Mouse (Mus musculus) c-Kit-positive CD71-positive TER-119-negative erythroid progenitor cells, embryonic 14.5 days (primary cell): ENCODE results near the gene Dio1.
A peak's percentile ranks its signal among the peaks of the same experiment; 100 is the strongest.

Experiments used
- DNase-seq: peaks from one replicate; pipeline ENCODE4 v3.0.0-alpha.2; 2013; ENCODE audit warnings: low read depth

Gene Dio1

GRCm38 (mm10) chr4:107300902-107301555 lies 5.9 kb downstream of the Dio1 start:
- DNase-seq, result no peak

DNA sequence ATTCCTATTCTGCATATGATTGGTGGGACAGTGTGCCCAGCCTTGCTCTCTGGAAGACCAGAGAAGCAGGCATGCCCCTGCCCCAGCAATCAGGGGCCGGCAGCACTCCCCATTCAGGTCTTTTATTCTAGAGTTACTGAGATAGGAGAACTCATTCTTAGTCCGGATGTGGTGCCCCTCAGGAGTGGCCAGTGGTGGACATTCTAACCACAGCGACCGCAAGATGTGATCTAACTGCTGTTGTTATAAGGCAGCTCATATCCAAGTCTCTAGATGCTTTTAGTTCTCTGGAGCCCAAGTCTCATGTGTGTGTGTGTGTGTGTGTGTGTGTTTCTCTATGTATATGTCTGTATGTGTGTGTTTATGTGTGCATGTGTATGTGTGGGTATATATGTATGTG lies 6.6 kb downstream of the Dio1 start:
- DNase-seq, result no peak

DNA sequence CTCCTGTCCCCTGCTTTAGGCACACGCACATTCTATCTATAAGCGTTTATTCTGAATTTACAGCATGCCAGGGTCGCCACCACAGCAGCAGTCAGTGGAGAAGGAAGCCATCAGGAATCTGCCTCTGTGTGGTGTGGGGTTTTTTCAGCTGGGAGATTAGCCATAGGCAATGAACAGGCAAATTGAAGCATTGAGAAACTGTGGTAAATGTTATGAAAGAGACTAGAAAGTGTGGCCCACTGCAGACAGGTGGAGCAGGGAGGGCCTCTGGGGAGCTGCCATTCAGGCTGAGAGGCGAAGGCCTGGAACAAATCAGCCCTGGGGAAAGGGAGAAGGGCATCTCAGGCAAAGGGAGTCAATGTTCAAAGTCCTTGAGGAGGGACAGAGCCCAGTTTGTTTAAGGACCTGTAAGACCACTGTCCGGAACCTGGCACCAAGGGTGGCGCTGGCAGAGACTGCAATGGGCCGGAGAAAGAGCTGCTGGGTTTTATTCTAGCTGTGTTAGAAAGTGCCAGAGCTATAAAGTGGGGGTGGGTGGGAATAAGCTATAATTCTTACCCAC lies 7.1 kb downstream of the Dio1 start:
- no peak for DNase-seq

DNA sequence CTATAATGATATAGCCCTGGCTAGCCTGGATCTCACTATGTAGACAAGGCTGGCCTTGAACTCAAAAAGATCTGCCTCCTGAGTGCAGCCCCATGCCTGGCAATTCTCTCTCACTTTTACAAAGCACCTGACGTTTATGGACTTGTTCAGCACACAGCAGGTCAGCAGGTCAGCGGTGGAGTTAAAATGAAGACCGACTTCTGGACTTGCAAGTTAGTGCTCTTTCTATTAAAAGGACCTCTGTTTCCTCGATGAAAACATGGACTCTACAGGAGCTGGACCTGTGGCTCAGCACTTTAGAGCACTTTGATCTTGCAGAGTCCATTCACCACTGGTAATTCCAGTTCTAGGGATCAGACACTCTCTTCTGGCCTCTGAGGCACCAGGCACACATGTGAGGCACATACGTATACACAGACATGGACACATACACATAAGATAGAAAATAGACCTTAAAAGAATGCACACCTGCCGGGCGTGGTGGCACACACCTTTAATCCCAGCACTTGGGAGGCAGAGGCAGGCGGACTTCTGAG lies 8.8 kb downstream of the Dio1 start:
- no peak for DNase-seq

GRCm38 (mm10) chr4:107292273-107292662 lies 14.7 kb downstream of the Dio1 start:
- no peak for DNase-seq

DNA sequence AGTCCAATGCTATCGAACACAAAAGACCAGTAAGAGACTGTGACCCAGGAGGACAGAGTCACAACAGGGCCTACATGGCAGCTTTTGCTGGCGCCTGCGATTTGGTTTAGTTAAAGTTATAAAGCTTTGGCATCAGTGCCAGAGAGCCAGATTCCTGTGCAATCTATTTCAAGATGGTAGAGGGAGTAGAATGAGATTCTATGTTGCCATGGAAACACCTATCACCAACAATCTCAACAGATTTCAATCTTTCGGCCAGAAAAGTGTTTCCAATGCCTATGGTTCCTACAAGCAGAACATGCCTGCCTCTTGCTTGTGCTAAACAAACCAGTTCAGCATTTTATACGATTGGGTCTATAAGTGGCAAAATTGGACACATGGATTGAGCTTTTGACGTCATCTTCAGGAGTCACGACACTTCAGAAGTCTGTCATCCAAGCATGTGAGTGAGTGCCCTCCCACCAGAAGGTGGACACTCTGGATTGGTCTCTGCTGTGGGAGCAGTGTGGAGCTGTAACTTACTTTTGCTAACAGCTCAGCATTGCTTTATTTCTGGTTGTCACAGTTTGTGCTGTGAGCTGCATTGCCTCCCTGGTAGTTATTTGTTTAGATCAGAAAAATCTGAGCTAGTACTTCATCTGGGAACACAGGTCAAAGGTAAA lies 15.2 kb downstream of the Dio1 start:
- no peak for DNase-seq

DNA sequence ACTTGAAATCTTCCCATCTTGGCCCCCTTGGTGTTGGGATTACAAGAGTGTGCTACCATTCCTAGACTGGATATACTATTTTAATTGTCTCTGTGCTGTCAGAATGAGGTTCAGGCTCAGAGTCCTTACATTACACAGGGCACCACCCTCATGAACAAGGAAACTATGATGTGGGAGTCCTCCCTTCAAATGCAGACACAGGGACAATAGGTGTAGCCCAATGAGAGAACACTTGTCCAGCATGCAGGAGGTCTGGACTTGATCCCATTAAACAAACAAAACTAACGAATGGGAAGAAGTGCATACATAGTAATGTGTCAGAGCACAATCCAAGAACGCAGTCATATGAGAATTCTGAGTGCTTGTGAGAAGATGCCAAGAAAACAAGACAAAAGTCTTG lies 19.5 kb downstream of the Dio1 start:
- no peak for DNase-seq

DNA sequence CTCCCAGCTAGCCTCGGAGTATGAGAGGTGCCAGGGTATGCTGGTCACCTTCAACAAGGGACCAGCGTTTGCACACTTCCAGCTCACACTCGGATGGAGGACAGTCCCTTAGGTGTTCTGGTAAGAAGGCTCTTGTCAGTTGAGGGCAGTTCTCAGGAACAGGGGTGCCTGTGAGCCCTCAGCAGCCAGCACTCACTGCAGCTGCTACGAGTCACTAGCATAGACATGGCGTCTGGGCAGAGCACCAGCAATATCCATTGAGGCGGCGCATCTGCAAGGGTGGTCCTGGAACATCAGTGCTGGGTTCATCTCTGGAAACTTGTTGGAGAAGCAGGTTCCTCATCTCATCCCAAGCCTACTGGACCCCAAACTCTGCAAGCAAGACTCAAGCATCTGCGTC lies 20.6 kb downstream of the Dio1 start:
- no peak for DNase-seq

DNA sequence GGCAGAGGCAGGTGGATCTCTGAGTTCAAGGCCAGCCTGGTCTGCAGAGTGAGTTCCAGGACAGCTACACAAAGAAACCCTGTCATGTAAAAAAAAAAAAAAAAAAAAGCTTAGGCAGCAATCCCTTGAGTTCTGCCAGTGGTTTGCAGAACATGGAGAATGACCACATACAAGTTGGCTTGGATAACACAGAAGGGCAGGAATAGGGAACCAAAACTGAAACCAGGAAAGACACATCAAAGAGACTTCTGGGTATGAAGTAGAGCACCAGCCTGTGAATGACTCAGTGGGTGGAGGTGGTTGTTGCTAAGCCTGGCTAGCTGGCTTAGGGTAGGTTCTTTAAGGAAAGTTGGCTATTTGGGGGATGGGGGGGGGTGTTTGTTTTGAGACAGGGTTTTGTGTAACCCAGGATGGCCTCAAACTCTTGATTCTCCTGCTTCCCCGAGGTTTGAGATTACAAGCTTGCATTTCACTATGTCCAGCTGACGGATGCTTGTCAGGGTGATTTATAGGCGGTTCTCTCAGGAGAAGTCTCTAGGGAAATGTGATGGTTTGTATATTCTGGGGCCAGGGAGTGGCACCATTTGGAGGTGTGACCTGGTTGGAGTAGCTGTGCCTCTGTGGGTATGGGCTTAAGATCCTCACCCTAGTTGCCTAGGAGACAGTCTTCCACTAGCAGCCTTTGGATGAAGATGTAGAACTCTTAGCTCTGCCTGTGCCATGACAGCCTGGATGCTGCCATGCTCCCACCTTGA lies 21.3 kb downstream of the Dio1 start:
- DNase-seq, result no peak

GRCm38 (mm10) chr4:107280843-107281475 lies 26.0 kb downstream of the Dio1 start:
- no peak for DNase-seq

DNA sequence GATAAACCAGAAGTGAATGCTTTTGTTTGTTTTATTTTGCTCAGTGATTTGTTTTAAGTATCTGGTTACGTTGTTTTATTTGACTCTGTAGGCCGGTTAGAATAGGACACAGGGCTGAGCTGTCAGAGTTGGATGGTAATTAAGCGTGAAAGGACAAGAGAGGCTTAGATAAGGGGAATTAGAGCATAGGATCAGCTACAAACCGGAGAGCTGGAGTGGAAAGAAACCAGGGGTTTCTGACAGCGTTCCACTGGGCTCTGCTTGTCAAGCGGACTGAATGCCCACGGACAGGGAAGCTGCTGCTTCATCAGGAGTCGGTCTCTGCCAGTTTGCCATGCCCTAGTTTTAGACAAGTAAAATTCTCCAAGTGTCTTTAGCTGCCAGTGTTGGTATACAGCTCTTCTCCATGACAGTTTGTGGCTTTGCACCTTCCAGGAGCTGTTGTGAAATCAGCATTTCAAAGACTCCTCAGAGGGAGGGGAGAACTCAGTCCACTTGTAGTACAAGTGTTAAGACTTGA lies 28.7 kb downstream of the Dio1 start:
- DNase-seq, result no peak

DNA sequence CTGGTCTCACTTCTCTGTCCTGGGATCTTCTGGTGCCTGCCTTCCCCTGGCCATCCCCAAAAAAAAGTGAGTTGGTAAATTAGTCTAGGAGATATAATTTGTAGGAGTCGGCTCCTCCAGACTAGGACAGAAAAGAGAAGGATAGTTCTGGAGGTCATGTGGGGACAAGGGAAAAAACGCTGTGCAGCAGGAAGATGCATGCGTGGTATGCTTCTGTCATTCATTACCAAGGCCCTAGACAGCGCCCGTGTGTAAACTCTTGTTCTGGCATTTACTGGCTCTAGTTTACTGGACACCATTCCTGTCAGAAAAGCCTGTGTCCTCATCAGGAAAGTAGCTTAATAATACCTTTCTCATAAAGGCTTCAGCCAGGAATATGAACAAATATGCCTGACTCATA lies 32.5 kb downstream of the Dio1 start:
- DNase-seq, result no peak

DNA sequence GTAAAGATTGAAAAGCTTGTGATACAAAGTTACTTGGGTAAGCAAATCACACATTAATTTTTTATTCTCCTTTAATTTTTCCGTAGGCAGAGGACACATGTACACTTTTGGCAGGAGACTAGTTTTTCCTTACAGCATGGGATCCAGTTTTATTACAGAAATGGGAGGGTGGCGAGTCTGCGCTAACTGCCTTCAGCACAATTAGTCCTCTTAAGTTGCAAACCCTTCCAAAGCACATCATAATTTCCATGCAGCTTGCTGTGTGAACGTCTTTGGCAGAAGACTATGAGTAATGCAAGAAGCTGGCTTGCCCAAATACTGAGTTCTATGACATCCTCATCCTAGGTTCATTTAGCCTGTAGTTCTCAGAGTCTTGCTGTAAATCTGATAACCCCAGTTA lies 33.3 kb downstream of the Dio1 start:
- no peak for DNase-seq

GRCm38 (mm10) chr4:107260001-107260400 lies 47.0 kb downstream of the Dio1 start:
- no peak for DNase-seq

- no peak for DNase-seq
Observed at GRCm38 (mm10) chr4:107254414-107254813, 52.6 kb downstream of the Dio1 start.

GRCm38 (mm10) chr4:107253125-107254091 lies 53.6 kb downstream of the Dio1 start, which contains the start of the genes Lrrc42 and Hspb11:
TSS of gene Lrrc42 (minus strand) at chr4:107253532.
TSS of gene Hspb11 (plus strand) at chr4:107253593.
- DNase-seq, result peak; percentile 83

DNA sequence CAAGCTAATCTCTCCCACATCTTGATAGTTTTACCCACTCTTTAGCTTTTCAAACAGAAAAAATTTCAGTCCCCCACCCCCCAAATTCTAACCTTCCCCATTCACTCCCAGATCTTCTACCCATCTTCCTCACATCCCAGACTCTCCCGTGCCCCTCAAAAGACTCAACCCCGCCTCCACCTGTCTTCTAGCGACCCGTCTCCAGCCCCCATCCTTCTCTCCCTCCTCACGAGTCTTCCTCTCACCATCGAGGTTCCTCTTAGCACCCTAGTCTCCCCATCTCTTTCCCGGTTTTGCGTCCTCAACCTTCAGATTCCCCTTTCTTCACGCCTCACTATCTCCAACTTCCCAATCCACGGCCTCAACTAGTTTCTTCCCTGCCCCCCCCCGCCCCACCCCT lies 54.4 kb downstream of the Dio1 start:
- DNase-seq, result no peak

DNA sequence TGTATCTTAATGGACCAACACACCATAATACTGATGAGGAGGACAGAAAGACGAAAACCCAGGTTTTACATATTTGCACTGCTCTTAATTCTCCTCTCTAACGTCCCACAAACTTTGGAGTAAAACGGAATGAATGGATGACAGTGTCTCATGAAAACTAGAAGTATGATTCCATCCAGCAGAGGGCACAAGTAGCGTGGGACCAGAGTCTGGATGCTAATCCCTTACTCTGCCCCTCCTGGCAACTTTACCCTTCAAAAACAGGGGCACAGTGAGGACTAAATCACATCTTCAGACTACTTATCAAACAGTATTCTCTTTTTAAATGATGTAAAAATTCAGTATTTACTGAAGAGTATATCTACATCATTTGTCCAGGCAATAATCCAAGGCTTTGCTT lies 56.5 kb downstream of the Dio1 start:
- peak; percentile 50 for DNase-seq

DNA sequence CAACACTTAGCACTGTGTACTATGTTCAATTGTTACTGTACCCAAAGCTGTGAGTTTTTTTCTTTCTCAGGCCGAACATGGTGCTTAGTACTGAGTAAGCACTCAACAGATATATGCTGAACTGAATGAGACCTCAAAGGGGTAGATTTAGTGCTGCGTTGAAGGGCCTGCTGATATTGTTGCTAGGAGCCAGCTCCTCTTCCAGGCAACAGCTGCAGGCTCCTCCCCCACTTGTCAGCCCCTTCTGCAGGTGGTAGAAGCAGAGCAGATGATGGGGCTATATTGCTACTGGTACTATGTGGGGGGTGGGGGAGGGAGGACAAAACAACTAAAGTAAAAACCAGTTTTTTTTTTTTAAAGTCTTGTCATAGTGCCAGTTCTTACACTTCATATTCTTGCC lies 57.5 kb downstream of the Dio1 start:
- DNase-seq, result no peak

GRCm38 (mm10) chr4:107248061-107248460 lies 58.9 kb downstream of the Dio1 start:
- DNase-seq, result no peak

DNA sequence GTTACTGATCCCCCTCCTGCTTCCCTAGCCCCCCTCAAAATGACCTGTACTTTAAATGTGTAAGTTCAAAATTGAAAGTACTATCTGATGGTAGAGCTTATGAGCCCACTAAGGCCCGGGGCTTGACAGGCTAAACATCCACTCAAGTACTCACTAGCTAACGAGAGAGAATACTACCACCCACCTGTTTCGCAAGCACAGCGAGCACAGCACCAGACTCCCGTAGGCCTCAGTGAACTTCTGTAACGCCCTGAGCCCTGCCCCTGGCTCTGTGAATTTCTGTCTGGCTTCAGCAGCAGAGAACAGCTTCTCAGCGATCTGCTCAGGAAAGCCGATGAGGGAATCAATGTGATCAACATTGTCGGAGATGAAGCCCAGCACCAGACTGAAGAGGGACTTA lies 59.9 kb downstream of the Dio1 start:
- DNase-seq, result no peak
